Mouse (Mus musculus) embryonic fibroblast, embryonic 13.5 days (primary cell): Measurements from ENCODE around the gene Kcnj1. TPM values are rescaled to one million over a fixed set of nuclear protein-coding genes. Genes with fewer than 3 reads are reported as not detected.

Experiments used
- H3K27ac ChIP-seq: 2 replicates; pipeline ENCODE4 v1.5.1; 2012; ENCODE audit warnings: low read length, control low read depth, inconsistent platforms; ENCODE audit not compliant: insufficient read depth
- H3K4me1 ChIP-seq: 2 replicates; pipeline ENCODE4 v1.6.1; 2011; ENCODE audit warnings: low read length; ENCODE audit not compliant: control insufficient read depth, insufficient read depth
- H3K4me3 ChIP-seq: 2 replicates; pipeline ENCODE4 v1.5.1; 2011; ENCODE audit warnings: mild to moderate bottlenecking, control low read depth, low read length; ENCODE audit not compliant: insufficient read depth
- CTCF ChIP-seq: IDR thresholded peaks from 2 replicates; pipeline ENCODE4 v1.5.1; 2011; ENCODE audit warnings: mild to moderate bottlenecking, control low read depth, low read length, moderate library complexity, borderline replicate concordance; ENCODE audit not compliant: insufficient read depth
- POLR2A ChIP-seq: IDR thresholded peaks from 2 replicates; pipeline ENCODE4 v1.6.1; 2011; ENCODE audit warnings: low read depth, mild to moderate bottlenecking, control low read depth, low read length, moderate library complexity
- polyA plus RNA-seq: library from polyadenylated mRNA; stranded (reverse); fragments of >200 nt; gene quantifications from 2 replicates; pipeline ENCODE4 v1.2.4, GENCODE M21; 2011; ENCODE audit warnings: low read depth; ENCODE audit not compliant: missing spikeins, insufficient read length

The Kcnj1 gene
- polyA plus RNA-seq, 1 experiment, result not detected

DNA sequence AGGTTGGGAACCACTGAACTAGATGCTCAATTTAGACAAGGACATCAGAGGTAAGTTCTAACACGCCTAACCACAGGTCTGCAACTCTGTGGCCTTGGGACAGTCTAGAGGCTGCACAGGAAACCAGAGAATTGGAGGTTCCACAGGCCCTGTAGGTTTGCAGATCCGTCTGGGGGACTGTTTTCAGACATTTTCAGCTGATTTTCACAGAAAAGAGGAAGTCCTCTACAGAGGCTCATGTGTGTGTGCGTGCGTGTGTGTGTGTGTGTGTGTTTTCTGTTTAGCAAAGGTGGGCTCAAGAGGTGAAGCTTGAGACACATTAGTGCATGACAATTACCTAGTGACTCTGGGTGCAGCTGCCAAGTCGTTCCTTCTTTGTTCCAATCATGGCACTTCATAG, 18.8 kb downstream of the Kcnj1 start:
- no peak overlapping the region for H3K4me3 ChIP-seq
- no peaks in the 10 kb centered on the region for H3K4me1 ChIP-seq
- TF ChIP-seq POLR2A (no peak), CTCF (no peak)
- H3K27ac ChIP-seq, result no peak overlapping the region

DNA sequence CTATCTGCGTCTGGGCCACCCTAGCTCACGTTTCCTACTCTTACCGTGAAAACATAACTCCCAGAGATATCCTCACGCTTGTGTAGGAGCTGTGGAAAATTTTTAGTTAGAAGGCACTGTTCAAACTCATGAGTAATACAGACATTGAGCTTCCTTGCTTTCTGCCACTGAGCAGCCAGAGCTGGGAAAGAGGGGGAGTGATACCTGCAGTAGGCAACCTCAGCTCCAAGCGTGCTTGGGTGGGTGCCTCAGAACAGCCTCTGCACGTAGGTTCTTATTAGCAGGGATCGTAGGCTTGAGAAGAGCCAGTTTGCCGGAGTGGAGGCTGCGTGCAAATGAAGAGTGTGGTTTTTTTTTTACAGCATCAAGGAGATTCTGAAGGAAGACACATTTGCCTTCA, 19.4 kb downstream of the Kcnj1 start:
- Histone ChIP-seq H3K4me1 (no peaks in the 10 kb centered on the region), H3K4me3 (no peak overlapping the region), H3K27ac (no peak overlapping the region)
- no peak for TF ChIP-seq CTCF
- TF ChIP-seq POLR2A, result no peak

DNA sequence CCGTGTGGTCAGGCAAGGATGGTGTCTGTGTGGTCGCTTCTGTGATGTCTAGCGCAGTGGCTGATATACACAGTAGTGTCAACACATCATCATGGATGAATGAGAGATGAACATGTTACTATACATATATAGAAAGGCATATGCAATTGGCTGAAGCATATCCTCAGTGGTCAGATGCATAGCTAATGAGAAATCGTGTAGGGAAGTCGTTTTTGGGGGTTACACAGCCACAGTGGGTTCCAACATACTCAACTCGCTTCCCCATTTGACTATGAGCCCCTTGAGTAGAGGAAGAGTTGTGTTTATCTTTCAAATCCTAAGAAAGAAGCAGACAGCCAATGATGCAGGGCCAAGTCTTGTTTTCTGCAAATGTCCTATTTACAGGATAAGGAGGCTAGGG, 20.4 kb downstream of the Kcnj1 start:
- TF ChIP-seq POLR2A, result no peak
- no peak for TF ChIP-seq CTCF
- H3K4me3 ChIP-seq, result no peak overlapping the region
- H3K27ac ChIP-seq, result no peak overlapping the region
- no peaks in the 10 kb centered on the region for H3K4me1 ChIP-seq

- H3K4me1 ChIP-seq, result no peaks in the 10 kb centered on the region
- TF ChIP-seq POLR2A, result no peak
- TF ChIP-seq CTCF, result no peak
- H3K27ac ChIP-seq, result no peak overlapping the region
- H3K4me3 ChIP-seq, result no peak overlapping the region
Observed at GRCm38 (mm10) chr9:32394761-32395161, 22.5 kb downstream of the Kcnj1 start.

DNA sequence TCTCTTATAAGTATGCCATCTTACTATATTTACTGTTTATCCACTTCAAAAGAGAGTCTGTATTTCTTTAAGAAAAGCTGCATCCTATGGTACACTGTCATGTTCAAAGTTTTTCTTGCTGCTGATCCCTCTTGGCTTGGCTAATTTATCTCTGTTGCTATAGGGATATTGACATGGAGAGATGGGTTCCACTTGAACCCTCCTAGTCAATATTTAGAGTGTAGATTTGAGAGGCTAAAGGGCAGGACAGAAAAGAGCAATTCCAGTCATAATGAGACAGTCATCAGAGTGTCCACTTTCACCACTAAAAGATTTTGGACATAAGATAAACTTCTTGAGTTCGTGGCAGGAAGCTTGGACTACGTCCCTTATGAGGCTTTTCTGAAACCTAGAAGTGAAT, 27.9 kb downstream of the Kcnj1 start:
- Histone ChIP-seq H3K27ac (no peak overlapping the region), H3K4me1 (0 out of 2 replicates have a peak, but pooled peaks cover 3% of the 10 kb centered on the region), H3K4me3 (no peak overlapping the region)
- TF ChIP-seq CTCF, result no peak
- no peak for TF ChIP-seq POLR2A

GRCm38 (mm10) chr9:32400662-32401161, 28.4 kb downstream of the Kcnj1 start:
- 0 out of 2 replicates have a peak, but pooled peaks cover 3% of the 10 kb centered on the region for H3K4me1 ChIP-seq
- TF ChIP-seq POLR2A (no peak), CTCF (no peak)
- H3K27ac ChIP-seq, result peak overlapping the region; percentile 48; the same call in 1 of the 2 replicates
- no peak overlapping the region for H3K4me3 ChIP-seq

GRCm38 (mm10) chr9:32405191-32405925, 33.1 kb downstream of the Kcnj1 start:
- no peak overlapping the region for H3K27ac ChIP-seq
- H3K4me1 ChIP-seq, result 0 out of 2 replicates have a peak, but pooled peaks cover 6% of the 10 kb centered on the region
- no peak overlapping the region for H3K4me3 ChIP-seq
- TF ChIP-seq CTCF, result peak; percentile 53; the same call in 1 of the 2 replicates
- TF ChIP-seq POLR2A, result no peak

GRCm38 (mm10) chr9:32408730-32409059, 36.4 kb downstream of the Kcnj1 start:
- Histone ChIP-seq H3K4me1 (0 out of 2 replicates have a peak, but pooled peaks cover 2% of the 10 kb centered on the region), H3K4me3 (peak overlapping the region; percentile 37), H3K27ac (no peak overlapping the region)
- TF ChIP-seq CTCF (no peak), POLR2A (no peak)

GRCm38 (mm10) chr9:32409060-32409961, 37.0 kb downstream of the Kcnj1 start:
- peak overlapping the region; percentile 37 for H3K4me3 ChIP-seq
- no peak for TF ChIP-seq POLR2A
- TF ChIP-seq CTCF, result no peak
- 0 out of 2 replicates have a peak, but pooled peaks cover 2% of the 10 kb centered on the region for H3K4me1 ChIP-seq
- H3K27ac ChIP-seq, result no peak overlapping the region

DNA sequence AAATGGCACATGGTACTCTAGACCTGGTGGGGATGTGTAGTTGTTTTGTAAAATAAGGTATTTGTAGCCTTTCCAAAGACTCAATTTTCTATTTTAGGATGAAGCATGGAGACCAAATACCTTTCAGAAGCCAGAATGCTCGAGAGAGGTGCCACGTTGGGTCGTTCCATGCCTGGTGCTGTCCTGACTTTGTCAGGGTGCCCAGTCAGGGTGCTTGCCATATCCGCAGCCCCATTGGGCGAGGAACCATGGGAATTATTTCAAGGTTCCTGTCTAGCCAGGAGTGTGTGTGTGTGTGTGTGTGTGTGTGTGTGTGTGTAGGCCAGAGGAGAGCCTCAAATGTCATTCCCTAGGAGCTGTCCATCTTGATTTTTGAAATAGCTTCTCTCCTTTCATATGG, 38.4 kb downstream of the Kcnj1 start:
- Histone ChIP-seq H3K4me1 (0 out of 2 replicates have a peak, but pooled peaks cover 2% of the 10 kb centered on the region), H3K4me3 (no peak overlapping the region), H3K27ac (no peak overlapping the region)
- no peak for TF ChIP-seq POLR2A
- no peak for TF ChIP-seq CTCF

- H3K27ac ChIP-seq, result no peak overlapping the region
Observed at GRCm38 (mm10) chr9:32411507-32411906, 39.2 kb downstream of the Kcnj1 start.

More at GRCm38 (mm10) chr9:32411507-32411906, 39.2 kb downstream of the Kcnj1 start:
- TF ChIP-seq CTCF (no peak), POLR2A (no peak)
- Histone ChIP-seq H3K4me3 (no peak overlapping the region), H3K4me1 (no peaks in the 10 kb centered on the region)
